Mouse (Mus musculus): ENCODE measurements at regions not wholly inside any gene's neighbourhood (a gene's known extent, or its start where the extent isn't known, plus 50 kb on each side); places are given as distances from the start of the nearest gene placed in this dataset.

DNA sequence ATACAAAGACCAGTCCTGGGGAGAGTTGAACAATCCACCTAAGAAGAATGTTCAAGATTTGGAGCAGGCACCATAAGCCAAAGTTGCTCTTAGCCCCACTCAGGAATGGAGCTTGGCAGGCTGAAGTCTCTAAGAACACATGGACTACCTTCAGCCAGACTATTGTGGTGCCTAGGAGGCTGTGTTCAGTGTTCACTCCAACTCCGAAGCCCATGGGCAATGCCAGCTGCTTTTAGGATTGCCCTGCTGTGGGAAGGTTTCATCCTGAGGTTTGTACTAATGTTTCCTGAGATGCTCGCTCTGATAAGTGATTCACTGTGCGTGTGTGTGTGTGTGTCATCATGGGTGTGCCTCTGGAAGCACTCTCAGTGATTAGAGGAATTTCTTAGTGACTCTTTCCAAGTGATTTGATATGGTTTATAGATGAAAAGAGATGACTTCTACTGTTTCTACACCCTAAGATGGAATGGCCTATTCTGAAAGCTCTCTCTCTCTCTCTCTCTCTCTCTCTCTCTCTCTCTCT is 220.1 kb downstream of the Ktn1 start:
- no peak for TF ChIP-seq CTCF (IDR thresholded peaks at IDR 0.05; ENCODE audit: low read depth)
- TF ChIP-seq EP300 (IDR thresholded peaks at IDR 0.05; ENCODE audit: low read depth): no peak

All from liver, embryonic 14.5 days (tissue).